Mouse (Mus musculus): ENCODE measurements around the gene Stx11.

Gene Stx11

GRCm38 (mm10) chr10:12964151-12965075 lies at the start of gene Stx11:
Gene Stx11, minus strand, starts transcription at chr10:12964298.
- DNase-seq (ENCODE audit: low spot score): peak; percentile 79

- DNase-seq (ENCODE audit: low spot score): no peak
Observed at GRCm38 (mm10) chr10:13008737-13009121, 44.6 kb upstream of the Stx11 start.

DNA sequence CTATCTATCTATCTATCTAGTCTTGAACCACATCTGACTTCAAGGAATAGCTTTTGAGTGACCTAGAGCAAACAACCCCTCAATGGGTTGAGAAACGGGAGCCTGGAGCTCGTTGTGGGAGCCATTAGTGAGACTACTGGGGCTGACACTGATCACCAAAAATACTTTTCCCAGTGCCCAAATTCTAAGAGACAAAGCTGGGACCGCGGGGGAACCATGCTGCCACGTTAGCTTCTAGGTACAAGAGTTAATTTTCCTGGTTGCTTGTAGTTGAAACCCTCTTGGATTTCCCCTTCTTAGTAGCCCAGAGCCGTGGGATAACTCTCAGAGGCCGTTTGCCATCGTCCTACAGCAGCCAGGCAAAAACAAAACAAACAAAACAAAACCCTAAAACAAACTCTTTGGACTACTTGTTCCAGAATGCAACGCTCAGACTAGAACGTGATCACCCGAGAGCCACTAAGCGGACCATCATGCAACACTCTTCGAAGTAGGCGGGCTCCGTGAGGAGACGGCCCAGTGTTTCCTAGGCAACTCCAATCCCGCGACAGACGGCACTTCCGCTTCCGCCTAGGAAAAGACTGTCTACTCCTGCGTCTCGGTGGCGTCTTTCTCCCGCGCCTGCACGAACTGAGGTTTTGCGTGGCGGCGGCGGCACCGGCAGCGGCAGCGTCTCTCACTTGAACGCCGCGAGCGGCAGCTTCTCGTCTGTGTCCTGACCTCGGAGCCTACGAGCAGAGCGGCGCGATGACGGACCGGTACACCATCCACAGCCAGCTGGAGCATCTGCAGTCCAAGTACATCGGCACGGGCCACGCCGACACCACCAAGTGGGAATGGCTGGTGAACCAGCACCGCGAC lies 44.0 kb upstream of the Stx11 start:
- DNase-seq (ENCODE audit: low spot score): peak; percentile 88

GRCm38 (mm10) chr10:13005043-13005442 lies 40.9 kb upstream of the Stx11 start, which contains the start of gene Sf3b5:
Gene Sf3b5, plus strand, starts transcription at chr10:13005343.
- DNase-seq (ENCODE audit: low spot score): no peak

DNA sequence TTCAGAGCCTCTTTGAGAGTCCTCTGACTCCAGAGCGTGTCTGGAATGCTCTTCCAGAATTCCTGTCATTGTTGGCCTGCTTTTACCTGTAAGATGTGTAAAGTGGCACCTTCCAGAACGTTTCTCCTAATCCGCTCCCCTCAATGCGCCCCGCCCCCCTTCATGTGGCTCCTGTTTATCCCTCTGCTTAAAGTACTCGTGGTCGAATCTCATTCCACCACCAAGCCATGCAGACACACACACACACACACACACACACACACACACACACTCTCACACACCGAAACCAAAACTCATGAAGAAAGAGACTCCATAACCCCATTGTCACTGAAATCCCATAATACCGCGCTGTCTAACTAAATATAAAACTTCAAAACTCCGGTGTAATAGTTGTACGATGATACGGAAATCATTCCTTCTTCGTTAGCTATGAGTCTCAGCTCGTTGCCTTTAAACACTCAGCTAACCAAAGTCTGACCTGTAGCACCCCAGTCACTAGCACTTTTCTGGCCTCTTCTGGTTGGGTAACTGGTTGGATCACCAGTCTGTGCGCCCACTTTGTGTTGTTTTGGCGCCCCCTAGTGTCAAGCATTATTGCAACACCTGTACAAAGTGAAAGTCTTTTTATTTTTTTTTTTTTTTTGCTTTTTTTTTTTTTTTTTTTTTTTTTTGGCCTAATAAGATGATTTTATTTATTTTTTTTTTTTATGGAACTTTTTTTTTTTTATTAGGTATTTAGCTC lies 32.8 kb upstream of the Stx11 start:
- DNase-seq (ENCODE audit: low spot score): peak; percentile 73

DNA sequence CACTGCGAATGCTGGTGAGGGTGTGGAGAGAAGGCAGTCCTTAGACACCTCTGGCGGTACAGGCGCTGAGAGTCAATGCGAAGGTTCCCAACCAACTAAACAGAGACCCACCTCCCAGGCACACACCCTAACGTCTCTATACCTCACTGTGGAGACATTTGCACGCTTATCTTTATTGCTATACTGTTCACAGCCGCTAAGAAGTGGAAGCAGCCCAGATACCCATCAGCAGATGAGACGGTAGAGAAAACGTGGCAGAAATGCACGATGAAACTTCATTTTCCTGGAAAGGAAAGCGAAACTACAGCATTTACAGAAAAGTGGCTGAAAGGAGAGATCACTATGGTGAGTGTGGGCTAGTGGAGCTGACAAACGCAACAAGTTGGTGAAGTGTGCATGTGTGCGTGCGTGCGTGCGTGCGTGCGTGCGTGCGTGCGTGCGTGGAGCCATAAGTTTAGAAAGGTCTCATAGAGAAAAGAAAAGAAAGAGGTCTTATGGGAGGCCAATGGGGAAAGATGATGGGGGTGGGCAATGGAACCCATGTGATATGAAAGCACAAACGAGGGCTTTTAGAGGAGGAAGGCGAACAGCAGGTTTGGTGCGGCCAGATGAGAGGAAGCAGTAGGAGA lies 29.4 kb upstream of the Stx11 start:
- no peak for DNase-seq (ENCODE audit: low spot score)

DNA sequence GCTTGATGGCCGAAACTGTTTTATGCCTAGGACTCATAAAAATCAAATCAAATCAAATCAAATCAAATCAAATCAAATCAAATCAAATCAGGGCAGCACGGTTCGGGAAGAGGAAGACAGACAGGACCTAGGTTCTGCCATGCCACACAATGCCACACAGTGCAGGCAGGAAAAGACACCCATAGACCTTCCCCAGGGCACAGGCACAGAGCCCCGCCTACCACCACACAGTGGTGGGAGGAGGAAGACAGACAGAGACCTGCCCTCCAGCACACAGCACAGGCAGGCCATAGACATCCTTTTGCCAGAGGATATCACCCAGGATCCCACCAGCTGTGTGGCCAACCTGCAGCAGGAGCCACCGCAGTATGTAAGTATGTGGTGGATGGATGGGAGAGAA lies 27.9 kb upstream of the Stx11 start:
- no peak for DNase-seq (ENCODE audit: low spot score)

GRCm38 (mm10) chr10:12986943-12987342 lies 22.8 kb upstream of the Stx11 start:
- no peak for DNase-seq (ENCODE audit: low spot score)

- DNase-seq (ENCODE audit: low spot score): no peak
Observed at GRCm38 (mm10) chr10:12986485-12986884, 22.4 kb upstream of the Stx11 start.

- DNase-seq (ENCODE audit: low spot score): no peak
Observed at GRCm38 (mm10) chr10:12985028-12985427, 20.9 kb upstream of the Stx11 start.

DNA sequence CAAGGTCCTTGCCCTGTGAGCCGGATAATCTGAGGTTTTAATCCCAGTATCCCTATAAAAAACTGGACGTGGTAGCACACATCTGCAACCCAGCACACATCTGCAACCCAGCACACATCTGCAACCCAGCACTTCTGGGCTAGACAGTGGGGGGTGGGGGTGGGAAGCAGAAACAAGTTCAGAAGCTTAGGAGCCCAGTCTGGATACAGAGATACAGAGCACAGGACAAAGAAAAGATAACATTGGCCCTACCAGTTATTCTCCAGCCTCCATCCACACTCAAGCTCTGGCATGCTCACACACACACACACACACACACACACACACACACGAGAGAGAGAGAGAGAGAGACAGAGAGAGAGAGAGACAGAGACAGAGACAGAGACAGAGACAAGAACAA lies 19.4 kb upstream of the Stx11 start:
- DNase-seq (ENCODE audit: low spot score): no peak

GRCm38 (mm10) chr10:12981071-12981470 lies 17.0 kb upstream of the Stx11 start:
- DNase-seq (ENCODE audit: low spot score): no peak

- no peak for DNase-seq (ENCODE audit: low spot score)
Observed at GRCm38 (mm10) chr10:12977787-12978212, 13.7 kb upstream of the Stx11 start.

DNA sequence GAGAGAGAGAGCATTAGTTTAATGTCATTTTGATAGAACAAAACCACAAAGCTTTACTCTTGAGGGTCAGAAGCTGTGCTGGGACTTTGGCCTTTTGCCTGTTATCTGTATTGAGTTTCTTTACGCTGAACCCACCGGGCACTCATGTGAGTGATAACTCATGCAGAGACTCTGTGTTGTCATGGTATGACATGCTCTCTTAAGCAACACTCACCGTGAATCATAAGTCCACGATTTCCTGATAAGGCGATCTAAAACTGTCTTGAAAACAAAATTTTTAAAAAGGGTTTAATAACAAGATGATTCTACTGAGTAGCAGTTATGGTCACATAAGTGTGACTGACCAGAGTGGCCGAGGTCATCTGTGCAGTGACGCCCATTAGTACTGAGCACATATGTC lies 12.5 kb upstream of the Stx11 start:
- no peak for DNase-seq (ENCODE audit: low spot score)

DNA sequence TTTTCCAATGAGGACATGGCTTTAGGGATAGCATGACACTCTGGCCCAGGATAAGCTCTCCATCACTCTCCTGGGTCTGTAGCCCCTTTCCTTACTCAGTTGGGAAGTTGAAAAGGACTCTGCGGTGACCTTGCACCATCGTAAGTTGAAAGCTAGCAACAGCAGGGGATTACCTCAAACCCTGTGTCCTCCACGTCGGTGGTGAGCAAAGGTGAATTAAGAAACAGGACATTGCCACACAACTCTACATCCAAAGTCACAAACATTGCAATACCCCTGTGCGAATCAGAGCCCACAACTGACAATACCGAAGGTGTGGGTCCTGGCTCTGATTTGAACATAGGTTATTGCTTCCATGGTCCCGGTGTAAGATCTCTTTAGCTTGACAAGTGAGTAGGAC lies 11.9 kb upstream of the Stx11 start:
- DNase-seq (ENCODE audit: low spot score): no peak

DNA sequence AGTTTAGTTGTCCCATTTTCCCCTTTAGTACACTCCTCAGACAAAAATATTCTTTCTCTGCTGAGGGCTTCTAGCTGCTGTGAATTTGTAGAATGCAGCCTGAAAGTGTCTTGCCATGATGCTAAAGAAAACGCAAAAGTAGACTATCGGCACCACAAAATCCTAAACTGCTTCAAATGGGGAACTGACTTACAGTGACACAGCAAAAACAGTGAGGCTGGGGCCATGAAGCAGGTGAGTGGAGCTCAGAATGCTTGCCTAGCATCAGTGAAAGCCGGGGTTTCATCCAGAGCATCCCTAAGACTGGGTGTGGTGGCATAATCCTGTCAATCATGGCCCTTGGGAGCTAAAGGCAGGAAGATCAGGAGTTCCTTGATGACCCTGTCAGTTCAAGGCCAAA lies 11.4 kb upstream of the Stx11 start:
- no peak for DNase-seq (ENCODE audit: low spot score)

GRCm38 (mm10) chr10:12974572-12974971 lies 10.5 kb upstream of the Stx11 start:
- no peak for DNase-seq (ENCODE audit: low spot score)

DNA sequence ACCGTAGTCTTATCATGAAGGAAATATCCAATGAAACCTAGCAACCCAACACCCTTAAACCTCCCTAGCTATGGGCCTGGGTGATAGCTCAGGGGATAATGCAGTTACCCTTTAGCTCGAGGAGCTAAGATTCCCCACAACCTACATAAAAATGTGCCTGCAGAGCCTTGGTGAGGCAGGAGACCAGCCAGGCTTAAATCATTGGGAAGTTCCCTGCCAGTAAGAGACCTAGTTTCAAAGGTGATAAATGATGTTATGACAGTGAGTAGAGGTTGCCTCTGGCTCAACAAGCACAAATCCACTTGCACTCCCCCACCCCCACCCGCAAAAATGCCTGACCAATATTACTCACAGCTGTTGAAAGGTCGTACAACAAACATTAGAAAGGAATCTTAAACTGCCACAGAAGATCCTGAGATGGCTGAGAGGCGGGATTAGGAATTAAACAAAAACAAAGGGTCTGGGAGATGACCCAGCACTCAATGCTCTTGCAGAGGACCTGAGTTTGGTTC lies 1.6 kb upstream of the Stx11 start:
- DNase-seq (ENCODE audit: low spot score): no peak

DNA sequence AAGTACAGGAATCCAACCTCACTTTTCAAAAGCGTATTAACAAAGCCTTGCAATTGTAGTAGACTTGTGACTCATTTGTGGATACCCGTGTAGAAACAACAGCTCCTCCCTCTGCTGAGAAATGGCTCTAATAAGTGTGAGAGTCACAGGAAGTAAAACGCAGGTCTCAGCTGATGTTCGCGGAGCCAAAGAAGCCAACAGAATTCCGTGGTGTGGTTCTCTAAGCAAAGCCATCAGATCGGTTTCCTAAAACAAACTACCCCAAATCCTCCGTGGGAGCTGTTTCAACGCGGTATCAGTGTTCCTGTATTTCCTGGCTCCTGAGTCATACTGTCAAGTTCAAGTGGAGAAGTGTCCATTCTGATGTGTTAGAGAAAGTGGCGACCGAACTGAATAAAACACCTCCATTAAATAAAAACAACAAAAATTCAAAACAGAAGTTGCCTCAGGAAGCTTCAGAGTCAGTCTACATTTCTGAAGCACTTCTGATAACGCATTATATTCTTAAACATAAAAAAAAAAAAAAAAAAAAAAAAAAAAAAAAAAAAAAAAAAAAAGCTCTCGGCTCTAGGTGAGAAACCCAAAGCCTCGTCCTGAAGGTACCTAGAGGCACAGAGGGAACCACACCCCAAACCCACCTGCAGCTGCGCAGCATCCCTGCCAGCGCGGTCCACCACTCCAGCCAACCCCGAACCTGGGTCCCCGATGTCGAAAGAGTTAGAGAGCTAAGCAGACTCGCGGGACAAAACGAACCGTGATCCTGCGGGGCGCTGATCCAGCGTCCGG lies 543 bp downstream of the Stx11 start:
- peak; percentile 41 for DNase-seq (ENCODE audit: low spot score)

DNA sequence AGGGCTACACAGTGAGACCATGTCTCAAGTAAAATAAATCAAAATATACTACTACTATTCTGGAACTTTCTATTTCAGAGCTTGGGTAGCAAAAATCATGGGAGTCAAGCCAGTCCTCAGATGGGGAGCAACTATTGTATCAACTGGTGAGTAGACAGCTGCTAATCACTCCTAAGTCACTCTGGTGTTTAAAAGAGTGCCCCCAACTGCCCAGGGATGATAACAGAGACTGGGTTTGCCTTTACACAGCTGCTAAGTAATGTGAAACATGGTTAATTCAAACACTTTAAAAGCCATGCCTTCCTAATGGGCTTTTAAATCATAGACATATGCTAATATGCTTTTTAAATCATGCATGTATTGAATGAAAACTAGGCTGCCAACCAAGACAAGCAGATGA lies 1.9 kb downstream of the Stx11 start:
- no peak for DNase-seq (ENCODE audit: low spot score)

DNA sequence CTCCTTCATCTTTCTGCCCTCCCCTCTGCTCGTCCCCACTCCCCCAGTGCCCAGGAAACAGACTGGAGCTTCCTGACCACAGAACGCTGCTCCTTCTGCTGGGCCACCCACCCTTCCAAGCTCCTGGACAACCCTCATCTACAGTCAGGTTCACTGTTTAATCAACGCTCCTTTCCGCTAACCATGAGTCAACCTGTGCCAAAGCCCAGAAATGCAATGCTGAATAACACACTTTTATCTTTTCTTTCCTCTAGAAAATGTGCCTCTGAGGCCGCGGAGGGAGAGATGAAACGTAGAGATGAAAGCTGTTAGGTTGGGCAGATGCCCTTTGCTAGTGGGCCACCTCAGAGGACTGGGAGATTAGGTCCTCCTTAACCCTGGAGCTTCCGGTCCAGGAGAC lies 2.6 kb downstream of the Stx11 start:
- no peak for DNase-seq (ENCODE audit: low spot score)

All from spleen, adult 12 weeks (tissue).